Mouse (Mus musculus): Measurements from ENCODE around the gene Sesn2.

DNA sequence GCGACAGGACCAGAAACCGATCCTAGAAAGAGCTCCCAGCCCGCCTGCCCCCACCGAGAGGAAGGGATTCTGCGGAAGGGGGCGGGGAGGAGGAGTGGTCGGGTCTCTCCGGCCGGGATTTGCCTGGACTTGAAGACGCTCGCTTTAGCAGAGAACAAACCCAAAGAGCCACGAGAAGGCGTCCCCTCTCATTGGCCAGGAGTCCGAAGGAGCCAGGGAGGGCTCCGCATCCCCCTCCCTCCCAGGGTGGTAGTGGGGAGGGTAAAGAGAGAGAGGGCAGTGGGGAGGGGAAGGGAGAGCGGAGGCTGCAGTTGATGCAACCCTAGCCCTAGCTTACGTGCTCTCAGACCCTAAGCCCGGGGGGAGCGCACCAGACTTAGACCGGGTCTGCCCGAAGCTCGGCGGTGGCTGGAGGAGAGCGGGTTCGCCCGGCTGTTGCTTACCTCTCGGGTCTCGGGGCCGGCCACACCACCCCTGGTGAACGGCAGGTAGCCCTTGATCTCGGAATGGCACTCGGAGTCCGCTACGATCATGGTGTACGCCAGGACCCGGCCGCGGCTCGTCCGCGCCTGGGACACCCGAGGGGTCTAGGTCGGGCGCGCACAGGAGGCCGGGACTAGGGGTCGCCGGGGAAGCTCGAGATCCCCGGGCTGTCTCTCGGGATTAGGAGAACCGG, 542 bp downstream of the Sesn2 start:
- TF ChIP-seq POLR2A (IDR thresholded peaks at IDR 0.05; ENCODE audit: borderline replicate concordance, insufficient read depth, low read length) (no peak), CTCF (IDR thresholded peaks at IDR 0.05; ENCODE audit: borderline replicate concordance, insufficient read depth, low read depth, low read length) (no peak)
